Mouse (Mus musculus) olfactory bulb, adult 2 months (tissue): ENCODE results near the gene Mettl7a3. TPM values are rescaled to one million over a fixed set of nuclear protein-coding genes. Genes with fewer than 3 reads are reported as not detected.
"Not testable (repeated sequence)": the region's sequence is repeated elsewhere in the genome, so short reads cannot be mapped to it uniquely, and the experiment has no call there.

Experiments used
- H3K27ac ChIP-seq: fragments of 200-500 bp; 2 replicates; pipeline ENCODE4 v1.5.1; 2012; ENCODE audit warnings: low read depth, low read length; ENCODE audit not compliant: insufficient read depth
- H3K4me1 ChIP-seq: fragments of 200-500 bp; 2 replicates; pipeline ENCODE4 v1.6.1; 2012; ENCODE audit warnings: low read length; ENCODE audit not compliant: control insufficient read depth, insufficient read depth
- H3K4me3 ChIP-seq: fragments of 200-500 bp; 2 replicates; pipeline ENCODE4 v1.5.1; 2012; ENCODE audit warnings: mild to moderate bottlenecking, low read depth, low read length, moderate library complexity; ENCODE audit not compliant: insufficient read depth
- CTCF ChIP-seq: fragments of 200-500 bp; IDR thresholded peaks from 2 replicates; pipeline ENCODE4 v1.5.1; 2012; ENCODE audit warnings: low read depth, mild to moderate bottlenecking, low read length, moderate library complexity; ENCODE audit not compliant: insufficient read depth
- POLR2A ChIP-seq: fragments of 200-500 bp; IDR thresholded peaks from 2 replicates; pipeline ENCODE4 v1.6.1; 2012; ENCODE audit warnings: mild to moderate bottlenecking, low read depth, low read length, moderate library complexity; ENCODE audit not compliant: insufficient read depth
- WGBS: fragments of 180-500 bp; shearing (Covaris S2); methylation state at CpG from one replicate; pipeline ENCODE4 v1.1.7; 2018; 5-methylcytosine and 5-hydroxymethylcytosine counted together
- polyA plus RNA-seq: library from polyadenylated mRNA; stranded (reverse); fragments of >200 nt; gene quantifications from 2 replicates; pipeline ENCODE4 v1.2.4, GENCODE M21; 2012; ENCODE audit warnings: low replicate concordance; ENCODE audit not compliant: missing spikeins, insufficient read depth, insufficient read length

Mettl7a3 gene
- polyA plus RNA-seq, 1 experiment, result not detected

DNA sequence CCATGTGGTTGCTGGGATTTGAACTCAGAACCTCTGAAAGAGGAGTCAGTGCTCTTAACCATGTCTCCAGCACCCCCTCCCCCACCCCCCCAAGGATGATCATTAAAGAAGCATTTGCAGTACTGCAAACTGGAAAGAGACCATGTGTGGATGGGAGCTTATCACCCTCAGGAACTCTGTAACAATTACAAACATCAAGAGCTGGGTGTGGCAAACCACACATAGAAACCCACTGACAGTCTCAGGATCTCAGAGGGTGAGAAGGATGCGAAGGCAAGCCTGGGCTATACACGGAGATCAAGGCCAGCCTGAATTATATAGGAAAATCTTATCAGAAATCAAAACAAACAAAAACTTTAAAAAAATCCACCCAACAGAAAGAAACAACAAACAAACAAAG is 28.5 kb upstream of the Mettl7a3 start:
- WGBS, result 86% methylated on average over 2 of the region's 2 CpGs
- TF ChIP-seq POLR2A (no peak), CTCF (no peak)
- Histone ChIP-seq H3K27ac (no peak overlapping the region), H3K4me3 (no peak overlapping the region), H3K4me1 (peaks cover 10% of the 10 kb centered on the region)

GRCm38 (mm10) chr15:100307438-100308096 is 27.2 kb upstream of the Mettl7a3 start:
- H3K4me3 ChIP-seq, H3K27ac ChIP-seq, H3K4me1 ChIP-seq: not testable (repeated sequence)
- whole genome bisulfite sequencing, result 50% methylated on average over 11 of the region's 11 CpGs

GRCm38 (mm10) chr15:100312346-100312745 is 22.4 kb upstream of the Mettl7a3 start:
- WGBS, result 93% methylated on average over 2 of the region's 2 CpGs
- no peak overlapping the region for H3K27ac ChIP-seq
- TF ChIP-seq POLR2A, result no peak
- no peaks in the 10 kb centered on the region for H3K4me1 ChIP-seq
- H3K4me3 ChIP-seq, result no peak overlapping the region

DNA sequence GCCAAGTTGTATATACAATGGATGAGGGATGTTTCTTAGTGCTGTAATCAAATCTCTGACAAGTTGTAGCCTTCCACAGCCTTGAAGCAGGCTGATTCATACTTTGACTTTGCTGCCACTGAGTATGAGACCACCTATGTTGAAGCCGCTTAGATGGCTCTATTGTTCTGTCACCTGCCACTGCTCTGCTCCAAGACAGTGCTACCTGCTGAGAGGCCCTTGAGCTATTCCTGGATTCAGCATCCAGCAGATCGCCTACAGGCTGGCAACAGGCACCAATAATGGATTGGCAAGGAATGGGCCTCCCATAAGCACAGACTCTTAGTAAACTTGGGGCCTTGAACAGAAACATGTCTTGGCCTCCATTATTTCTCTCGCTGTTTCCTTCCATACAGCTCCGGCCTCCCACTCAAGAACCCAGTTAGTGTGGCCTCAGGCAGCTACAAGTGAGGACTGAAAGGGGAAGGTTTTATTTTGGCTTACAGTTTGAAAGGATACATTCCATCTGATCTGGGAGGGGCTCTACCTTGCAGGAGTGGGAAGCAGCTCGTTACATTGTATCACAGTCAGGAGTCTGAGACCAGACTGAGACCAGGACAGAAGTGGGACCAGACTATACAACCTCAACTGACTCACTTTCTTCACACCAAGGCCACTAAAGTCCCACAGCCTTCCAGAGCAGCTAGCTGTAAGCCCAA is 20.1 kb upstream of the Mettl7a3 start:
- WGBS, result 95% methylated on average over 5 of the region's 5 CpGs
- Histone ChIP-seq H3K4me1 (no peaks in the 10 kb centered on the region), H3K27ac (no peak overlapping the region), H3K4me3 (no peak overlapping the region)
- TF ChIP-seq POLR2A, result no peak
- no peak for TF ChIP-seq CTCF

GRCm38 (mm10) chr15:100318014-100318671 is 16.6 kb upstream of the Mettl7a3 start:
- not testable (repeated sequence) for H3K4me1 ChIP-seq, H3K27ac ChIP-seq, H3K4me3 ChIP-seq
- WGBS, result 59% methylated on average over 4 of the region's 4 CpGs

DNA sequence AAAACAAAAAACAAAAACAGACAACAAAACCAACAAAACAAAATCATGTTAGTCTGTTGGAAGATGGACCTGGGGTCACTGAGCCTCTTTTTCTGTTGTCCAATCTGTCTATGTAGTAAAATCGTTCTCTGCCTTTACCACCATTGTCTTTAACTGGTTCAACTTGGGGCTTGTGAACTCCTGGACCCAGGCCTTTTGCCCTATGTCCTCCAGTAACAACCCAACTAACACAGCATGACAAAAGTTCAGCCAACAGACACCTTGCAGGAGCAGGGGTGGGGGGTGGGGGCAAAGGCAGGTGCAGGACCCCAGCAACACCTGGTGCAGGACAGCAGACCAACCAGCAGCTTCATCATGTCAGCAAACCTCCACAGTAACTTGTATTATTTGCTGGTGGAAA is 14.8 kb upstream of the Mettl7a3 start:
- Histone ChIP-seq H3K27ac (no peak overlapping the region), H3K4me1 (peaks cover 3% of the 10 kb centered on the region; the same call in 1 of the 2 replicates), H3K4me3 (no peak overlapping the region)
- no peak for TF ChIP-seq CTCF
- TF ChIP-seq POLR2A, result no peak
- 87% methylated on average over 1 of the region's 1 CpGs for WGBS

DNA sequence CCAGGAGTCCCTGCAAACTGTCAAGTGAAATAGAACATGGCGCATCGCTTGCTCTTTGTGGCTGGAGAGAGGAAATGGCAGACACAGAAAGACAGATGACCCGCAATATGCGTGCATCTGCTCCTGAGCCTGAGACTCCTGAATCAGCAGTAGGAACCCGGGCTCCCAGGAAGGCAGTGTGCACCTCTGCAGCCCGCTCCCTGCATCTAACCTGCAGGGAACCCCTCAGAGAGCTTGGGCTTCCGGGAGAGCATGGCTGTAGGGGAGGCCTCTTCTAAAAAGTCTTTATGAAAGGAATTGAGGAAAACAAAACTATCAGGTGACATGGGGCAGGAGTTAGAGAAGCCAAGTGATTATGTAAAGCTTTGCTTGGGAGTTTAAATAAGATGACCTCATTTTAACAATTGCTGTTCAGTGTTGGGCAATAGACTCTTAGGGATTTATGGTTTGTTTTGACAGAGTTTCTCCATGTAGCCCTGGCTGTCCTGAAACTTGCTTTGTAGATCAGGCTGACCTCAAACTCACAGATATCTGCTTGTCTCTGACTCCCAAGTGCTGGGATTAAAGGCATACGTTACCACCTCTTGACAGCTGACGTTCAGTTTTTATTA is 14.3 kb upstream of the Mettl7a3 start:
- Histone ChIP-seq H3K4me1 (peaks cover 3% of the 10 kb centered on the region; the same call in 1 of the 2 replicates), H3K27ac (no peak overlapping the region), H3K4me3 (no peak overlapping the region)
- TF ChIP-seq POLR2A, result no peak
- TF ChIP-seq CTCF, result no peak
- WGBS, result 82% methylated on average over 9 of the region's 9 CpGs

DNA sequence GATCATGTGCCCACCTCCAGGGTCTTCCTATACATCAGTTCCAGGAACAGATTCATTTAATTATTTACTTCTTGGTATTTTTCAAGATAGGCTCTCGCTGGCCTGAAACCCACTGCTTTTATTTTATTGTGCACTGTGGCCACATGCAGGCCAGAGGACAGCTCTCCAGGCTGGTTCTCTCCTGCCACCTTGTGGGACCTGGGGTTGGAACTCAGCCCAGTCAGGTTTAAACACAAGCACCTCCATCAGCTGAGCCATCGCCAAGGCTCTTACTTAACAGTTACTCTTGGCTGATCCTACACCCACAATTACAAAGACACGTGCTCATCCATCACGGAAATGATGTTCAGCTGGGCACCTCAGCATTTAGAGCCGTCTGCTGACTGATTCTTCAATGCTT is 13.6 kb upstream of the Mettl7a3 start:
- 67% methylated on average over 5 of the region's 5 CpGs for WGBS
- TF ChIP-seq CTCF (no peak), POLR2A (no peak)
- H3K4me1 ChIP-seq, result peaks cover 3% of the 10 kb centered on the region; the same call in 1 of the 2 replicates

DNA sequence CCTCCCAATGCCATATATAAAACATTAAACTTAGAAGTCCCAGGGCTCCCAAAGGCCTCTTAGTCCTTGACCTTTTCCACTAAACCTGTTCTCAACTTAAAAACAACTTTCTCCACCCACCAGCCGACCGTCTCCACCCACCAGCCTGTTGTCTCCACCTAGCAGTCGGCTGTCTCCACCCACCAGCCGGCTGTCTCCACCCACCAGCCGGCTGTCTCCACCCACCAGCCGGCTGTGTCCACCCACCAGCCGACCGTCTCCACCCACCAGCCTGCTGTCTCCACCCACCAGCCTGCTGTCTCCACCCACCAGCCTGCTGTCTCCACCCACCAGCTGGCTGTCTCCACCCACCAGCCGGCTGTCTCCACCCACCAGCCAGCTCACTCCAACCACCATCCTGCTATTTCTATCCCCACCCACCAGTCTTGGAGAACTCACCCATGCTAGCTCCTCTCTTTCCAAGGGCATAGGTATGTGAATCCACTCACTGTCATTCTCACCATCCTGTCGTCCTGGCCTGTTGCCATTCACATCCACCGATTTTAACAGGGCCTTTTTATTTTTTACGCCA is 10.6 kb upstream of the Mettl7a3 start:
- H3K27ac ChIP-seq, result no peak overlapping the region
- H3K4me1 ChIP-seq, result peaks cover 3% of the 10 kb centered on the region; the same call in 1 of the 2 replicates
- TF ChIP-seq CTCF (no peak), POLR2A (no peak)
- 66% methylated on average over 12 of the region's 12 CpGs for WGBS
- H3K4me3 ChIP-seq, result no peak overlapping the region

More for the DNA sequence above, 13.6 kb upstream of the Mettl7a3 start:
- no peak overlapping the region for H3K27ac ChIP-seq
- no peak overlapping the region for H3K4me3 ChIP-seq
